8 mouse cellular contexts compared by ENCODE assay signal in the genomic region with DNA sequence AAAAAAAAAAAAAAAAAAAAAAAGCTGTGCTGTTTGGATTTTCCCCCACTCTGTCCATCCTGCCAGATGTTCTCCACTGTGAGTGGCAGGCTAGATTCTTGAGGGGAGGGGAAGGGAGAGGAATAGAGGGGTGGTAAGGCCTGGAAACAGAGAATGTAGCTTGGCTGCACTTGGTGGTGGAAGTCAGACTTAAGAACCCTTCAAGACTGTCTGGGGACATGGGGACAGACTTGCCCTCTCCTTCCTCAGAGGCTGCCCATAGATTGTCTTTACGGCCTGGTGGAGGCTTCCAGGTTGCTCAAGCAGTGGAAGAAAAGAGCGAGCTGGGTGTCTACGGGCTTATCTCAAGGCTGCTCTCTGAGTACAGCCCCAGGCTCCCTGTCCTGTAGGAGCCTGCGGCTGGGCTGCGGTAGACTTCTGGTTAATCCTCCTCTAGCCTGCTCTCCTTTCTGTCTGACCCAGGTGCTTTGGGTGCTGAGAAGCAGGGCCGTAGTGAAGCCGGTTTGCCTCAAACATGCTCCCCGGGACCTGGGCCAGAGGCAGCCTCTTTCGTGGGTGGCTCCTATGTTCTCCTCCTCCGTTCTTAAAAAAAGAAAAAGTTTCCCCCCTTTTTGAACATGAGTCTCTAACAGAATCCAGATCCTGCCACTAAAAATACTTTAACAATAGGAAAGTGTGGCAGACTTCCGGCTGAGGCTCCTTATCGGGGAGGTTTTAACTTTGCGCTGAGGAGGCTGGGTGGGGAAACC. TPM values are rescaled to one million over a fixed set of nuclear protein-coding genes. Genes with fewer than 3 reads are reported as not detected.
A peak's percentile ranks its signal among the peaks of the same experiment; 100 is the strongest.
DNase-seq lines count a peak whose midpoint lies in the region; ATAC-seq and TF ChIP-seq lines count a peak whose summit lies in the region.

No protein-coding gene starts in this region.

- H3K9ac ChIP-seq in liver, adult 2 months (ENCODE audit: low read depth, low read length), result 0 out of 2 replicates have a peak overlapping the region, but pooled peaks have one; percentile 33
- H3K9ac ChIP-seq in embryonic facial prominence, embryonic 12.5 days, result no peak overlapping the region
- no peak overlapping the region for H3K9ac ChIP-seq in liver, postnatal 0 days (replicated peaks)

- WGBS in liver, adult 2 months, result 66% methylated on average over 13 of the region's 13 CpGs
- 48% methylated on average over 13 of the region's 13 CpGs for WGBS in embryonic facial prominence, embryonic 12.5 days
- 31% methylated on average over 13 of the region's 13 CpGs for WGBS in liver, postnatal 0 days (ENCODE audit: insufficient replicate concordance)

- no peaks in the 10 kb centered on the region for H3K79me2 ChIP-seq in liver, adult 2 months (ENCODE audit: control insufficient read depth, insufficient read depth, low read length)

- no peaks in the 10 kb centered on the region for H3K27me3 ChIP-seq in liver, adult 2 months (ENCODE audit: control insufficient read depth, insufficient read depth, low read length)
- no peaks in the 10 kb centered on the region; the same call in 1 of the 2 replicates for H3K27me3 ChIP-seq in embryonic facial prominence, embryonic 12.5 days
- 0 out of 2 replicates have a peak, but pooled peaks cover 6% of the 10 kb centered on the region for H3K27me3 ChIP-seq in liver, postnatal 0 days (ENCODE audit: insufficient read depth, low read length)

- no peaks in the 10 kb centered on the region for H3K36me3 ChIP-seq in liver, adult 2 months (ENCODE audit: control insufficient read depth, insufficient read depth, low read length)
- no peaks in the 10 kb centered on the region for H3K36me3 ChIP-seq in embryonic facial prominence, embryonic 12.5 days
- no peaks in the 10 kb centered on the region for H3K36me3 ChIP-seq in liver, postnatal 0 days (replicated peaks; ENCODE audit: insufficient read depth, low read length)

- no peak overlapping the region for H3K4me3 ChIP-seq in liver, adult 2 months (ENCODE audit: insufficient read depth, low read depth, low read length)
- H3K4me3 ChIP-seq in embryonic facial prominence, embryonic 12.5 days, result no peak overlapping the region
- no peak overlapping the region for H3K4me3 ChIP-seq in liver, postnatal 0 days (ENCODE audit: low read depth, low read length)

- no peaks in the 10 kb centered on the region for H3K9me3 ChIP-seq in embryonic facial prominence, embryonic 12.5 days
- H3K9me3 ChIP-seq in liver, postnatal 0 days (ENCODE audit: low read length), result no peaks in the 10 kb centered on the region

- peaks cover 6% of the 10 kb centered on the region for H3K4me1 ChIP-seq in liver, adult 2 months (ENCODE audit: control insufficient read depth, insufficient read depth, low read length)
- peaks cover 28% of the 10 kb centered on the region for H3K4me1 ChIP-seq in embryonic facial prominence, embryonic 12.5 days
- peaks cover 37% of the 10 kb centered on the region for H3K4me1 ChIP-seq in liver, postnatal 0 days (ENCODE audit: insufficient read depth)

- TF ChIP-seq POLR2A in liver, adult 2 months (IDR thresholded peaks at IDR 0.05; ENCODE audit: extremely low read depth, insufficient read depth, low read length), result no peak

- peak overlapping the region; percentile 9; the same call in 1 of the 2 replicates for H3K4me2 ChIP-seq in embryonic facial prominence, embryonic 12.5 days (replicated peaks)
- peak overlapping the region; percentile 11; the same call in 1 of the 2 replicates for H3K4me2 ChIP-seq in liver, postnatal 0 days (ENCODE audit: low read depth, low read length)

- 0 out of 2 replicates have a peak, but pooled peaks have one; percentile 16 for ATAC-seq in embryonic facial prominence, embryonic 12.5 days (ENCODE audit: insufficient number of reproducible peaks, insufficient read depth, low FRiP score, low TSS enrichment)
- ATAC-seq in liver, postnatal 0 days, result no peak

- peak overlapping the region; percentile 46 for H3K27ac ChIP-seq in liver, adult 2 months (replicated peaks; ENCODE audit: insufficient read depth, low read depth, low read length)
- H3K27ac ChIP-seq in embryonic facial prominence, embryonic 12.5 days, result peak overlapping the region; percentile 87
- 0 out of 2 replicates have a peak overlapping the region, but pooled peaks have one; percentile 9 for H3K27ac ChIP-seq in liver, postnatal 0 days (ENCODE audit: low read depth)

- TF ChIP-seq CTCF in liver, adult 2 months (IDR thresholded peaks at IDR 0.05; ENCODE audit: low read depth, low read length), result no peak
- TF ChIP-seq CTCF in liver, postnatal 0 days (IDR thresholded peaks at IDR 0.05; ENCODE audit: low read depth), result no peak

- intact Hi-C loops in heart, postnatal 14 days (cut with DNase I), result no loop called here

- TF ChIP-seq EP300 in liver, postnatal 0 days (IDR thresholded peaks at IDR 0.05; ENCODE audit: low read depth), result no peak

- no peak for DNase-seq in liver, adult 2 months (ENCODE audit: extremely low read depth, low read depth, low spot score)
- no peak for DNase-seq in liver
- peak; percentile 51 to 55 for DNase-seq in heart, postnatal 14 days
- no peak for DNase-seq in liver, postnatal 0 days
- DNase-seq in cerebellum, adult 8-10 months, result no peak
- DNase-seq in c-Kit-positive CD71-positive TER-119-positive erythroid progenitor cells, embryonic 14.5 days (ENCODE audit: low spot score), result no peak
- no peak for DNase-seq in layer of hippocampus, postnatal 14 days (ENCODE audit: low spot score in 2 of 2)

RNA-seq across cellular contexts. Expression of a gene that starts 7.0 kb away (rescaled TPM):
- 0.18 and 0.60 TPM in 2 replicates for total RNA-seq in liver, adult 2 months (2014; rRNA removed)
- 0.70 and 0.89 TPM in 2 replicates for polyA plus RNA-seq in liver, adult 2 months (2012; rRNA removed)
- 8.2 and 8.7 TPM in 2 replicates for polyA plus RNA-seq in embryonic facial prominence, embryonic 12.5 days (2016; fragmentation: Nextera tagmentation; extraction: Ambion mirVana)
- 10 to 100 TPM; 14.0 to 63.1 TPM for total RNA-seq in heart, postnatal 14 days (2021)
- 0.96 and 1.1 TPM in 2 replicates for polyA plus RNA-seq in liver, postnatal 0 days (2015; fragmentation: Nextera tagmentation; extraction: Ambion mirVana)
- 10 to 100 TPM; 34.5 to 54.4 TPM for total RNA-seq in layer of hippocampus, postnatal 14 days (2021)

RNA-seq across cellular contexts. Expression of a gene that starts 23.0 kb away (rescaled TPM):
- 55.3 and 63.2 TPM in 2 replicates for total RNA-seq in liver, adult 2 months (2014; rRNA removed)
- 89.3 and 94.5 TPM in 2 replicates for polyA plus RNA-seq in liver, adult 2 months (2012; rRNA removed)
- 61.7 and 64.5 TPM in 2 replicates for polyA plus RNA-seq in embryonic facial prominence, embryonic 12.5 days (2016; fragmentation: Nextera tagmentation; extraction: Ambion mirVana)
- total RNA-seq in heart, postnatal 14 days (2021), result 10 to 100 TPM; 24.7 to 25.5 TPM
- polyA plus RNA-seq in liver, postnatal 0 days (2015; fragmentation: Nextera tagmentation; extraction: Ambion mirVana), result 33.8 and 34.4 TPM in 2 replicates
- total RNA-seq in layer of hippocampus, postnatal 14 days (2021), result 10 to 100 TPM; 45.9 to 47.3 TPM

RNA-seq across cellular contexts. Expression of a gene that starts 32.0 kb away (rescaled TPM):
- total RNA-seq in liver, adult 2 months (2014; rRNA removed), result not detected in 2 replicates
- polyA plus RNA-seq in liver, adult 2 months (2012; rRNA removed), result 0.10 TPM in 1 of 2 replicates, not detected in the other
- polyA plus RNA-seq in embryonic facial prominence, embryonic 12.5 days (2016; fragmentation: Nextera tagmentation; extraction: Ambion mirVana), result 1.0 and 1.1 TPM in 2 replicates
- 1 to 10 TPM; 1.7 to 1.8 TPM for total RNA-seq in heart, postnatal 14 days (2021)
- polyA plus RNA-seq in liver, postnatal 0 days (2015; fragmentation: Nextera tagmentation; extraction: Ambion mirVana), result 0.36 and 0.45 TPM in 2 replicates
- total RNA-seq in layer of hippocampus, postnatal 14 days (2021), result under 1 TPM; 0.28 to 0.69 TPM

RNA-seq across cellular contexts. Expression of a gene that starts 37.1 kb away (rescaled TPM):
- 0.92 and 1.5 TPM in 2 replicates for total RNA-seq in liver, adult 2 months (2014; rRNA removed)
- polyA plus RNA-seq in liver, adult 2 months (2012; rRNA removed), result 1.2 and 1.5 TPM in 2 replicates
- 9.5 and 10.7 TPM in 2 replicates for polyA plus RNA-seq in embryonic facial prominence, embryonic 12.5 days (2016; fragmentation: Nextera tagmentation; extraction: Ambion mirVana)
- total RNA-seq in heart, postnatal 14 days (2021), result 10 to 100 TPM; 12.9 to 14.0 TPM
- 0.35 and 0.54 TPM in 2 replicates for polyA plus RNA-seq in liver, postnatal 0 days (2015; fragmentation: Nextera tagmentation; extraction: Ambion mirVana)
- 10 to 100 TPM; 53.4 to 55.2 TPM for total RNA-seq in layer of hippocampus, postnatal 14 days (2021)

Comparison
In these comparisons a context has a peak if more than half of its experiments do, and no peak if none do; other contexts are left out.
1. DNase-seq: peak in heart, postnatal 14 days (2 of 2); none in liver, adult 2 months (single experiment), liver (single experiment), liver, postnatal 0 days (single experiment), cerebellum, adult 8-10 months (single experiment), c-Kit-positive CD71-positive TER-119-positive erythroid progenitor cells, embryonic 14.5 days (single experiment) and layer of hippocampus, postnatal 14 days (0 of 2).
2. H3K27ac ChIP-seq: peak in every context shown above with its lines; median percentile 87 in embryonic facial prominence, embryonic 12.5 days; 46 in liver, adult 2 months; 9 in liver, postnatal 0 days.